Mouse (Mus musculus) spleen, adult 10 weeks (tissue): Measurements from ENCODE around the gene Pdcd6. TPM values are rescaled to one million over a fixed set of nuclear protein-coding genes. Genes with fewer than 3 reads are reported as not detected.

ENCODE experiments used
- polyA plus RNA-seq: library from polyadenylated mRNA; stranded (reverse); fragments of 350-450 nt; fragmentation: Illumina TruSeq; extraction: RNeasy Lipid Tissue Mini Kit (QIAGEN cat#74804); gene quantifications from one replicate; pipeline ENCODE4 v1.2.3, GENCODE M21; 2015; ENCODE audit warnings: low replicate concordance; ENCODE audit not compliant: insufficient read depth

The Pdcd6 gene
- polyA plus RNA-seq = 131 TPM

DNA sequence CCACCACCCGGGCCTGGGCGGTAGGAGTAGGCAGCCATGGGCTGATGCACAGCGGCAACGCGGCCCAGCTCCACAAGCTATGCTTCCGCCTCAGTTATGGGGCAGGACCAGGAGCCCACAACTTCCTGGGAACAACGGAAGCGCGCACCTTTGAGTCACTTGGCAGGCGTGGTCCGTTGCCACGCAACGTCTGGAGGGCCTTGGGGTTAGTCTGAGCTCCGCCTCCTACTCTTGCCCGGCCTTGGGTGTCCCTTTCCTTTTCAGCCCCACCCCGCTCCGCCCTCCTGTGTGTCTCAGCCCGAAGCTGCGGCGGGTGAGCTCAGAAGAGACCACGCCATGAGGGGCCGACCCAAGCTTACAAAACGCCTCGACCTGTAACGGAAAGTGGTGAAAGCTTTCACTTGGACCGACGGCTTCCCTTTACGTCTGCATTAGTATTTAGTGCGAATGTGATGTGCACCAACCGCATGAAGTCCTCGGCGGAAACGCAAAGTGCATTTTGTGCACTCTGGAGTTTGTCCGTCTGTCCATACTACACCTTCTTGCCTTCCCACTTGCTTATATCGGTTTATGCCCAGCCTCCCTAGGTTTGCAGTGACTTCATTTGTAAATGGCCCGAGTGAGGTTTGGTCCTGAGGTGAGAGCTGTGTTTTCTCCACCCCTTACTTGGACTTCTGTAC, at the start of gene Pdcd6:
Gene Pdcd6, minus strand, starts transcription at position 411 of the 680 bp plus-strand sequence.

DNA sequence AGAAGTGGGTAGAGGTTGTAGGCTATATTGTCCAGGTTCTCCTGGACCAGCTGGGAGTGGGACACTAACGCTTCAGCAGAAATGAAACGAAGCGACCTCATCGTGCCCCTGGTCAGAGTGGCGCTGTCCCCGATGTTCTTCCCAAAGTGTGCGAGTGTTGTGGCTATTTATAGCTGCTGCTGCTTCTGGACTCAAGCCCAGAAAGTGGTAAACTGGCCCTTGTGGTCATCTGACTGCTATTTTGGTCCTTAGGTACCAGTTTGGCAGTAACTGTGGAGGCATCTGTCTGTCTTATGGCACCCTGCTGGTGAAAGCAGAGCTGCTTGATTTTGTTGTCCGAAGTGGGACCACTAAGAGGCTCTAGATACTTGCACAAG, 46.5 kb upstream of the Pdcd6 start, which contains the start of gene Lrrc14b:
Gene Lrrc14b, minus strand, starts transcription at position 147 of the 377 bp plus-strand sequence.

DNA sequence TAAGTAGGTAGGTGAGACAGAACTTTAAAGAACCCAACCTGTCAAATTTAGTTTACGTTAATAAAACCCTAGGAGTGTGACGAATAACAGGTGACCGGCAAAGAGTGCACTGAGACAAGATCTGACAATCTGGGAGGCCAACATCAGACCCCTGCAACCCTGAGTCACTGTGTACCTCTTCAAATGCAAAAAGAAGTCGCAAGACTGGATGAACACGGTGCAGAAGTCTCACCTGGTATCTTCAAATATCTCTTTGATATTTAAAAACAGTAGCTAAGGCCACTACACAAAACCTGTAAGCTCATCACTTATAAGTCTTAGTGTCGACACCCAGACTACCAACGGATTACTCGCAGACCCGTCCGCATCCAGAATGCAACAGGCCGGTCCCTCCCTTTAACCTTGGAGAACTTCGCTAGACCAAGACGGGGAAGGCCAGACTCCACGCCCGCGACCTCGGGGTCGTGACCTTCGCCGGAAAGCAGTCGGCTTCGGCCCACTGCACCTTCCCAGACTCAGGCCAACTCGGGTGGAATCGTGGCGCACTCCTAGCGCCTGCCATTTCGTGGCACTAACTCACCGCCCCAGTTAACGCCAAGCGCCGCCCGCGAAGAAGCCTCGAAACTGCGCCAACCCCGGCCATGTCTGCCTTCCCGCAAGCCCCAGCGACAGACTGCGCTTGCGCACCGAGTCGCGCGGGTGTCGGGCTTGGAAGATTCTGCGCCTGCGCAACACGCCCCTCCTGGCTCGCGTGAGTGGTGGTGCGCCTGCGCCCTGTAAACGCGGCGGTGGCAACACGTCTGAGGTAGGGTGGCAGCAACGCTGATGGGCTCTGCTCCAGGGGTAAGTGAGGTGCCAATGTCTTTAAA, 32.4 kb upstream of the Pdcd6 start, which contains the start of the genes Sdha and Ccdc127:
Gene Sdha, minus strand, starts transcription at position 715 of the 869 bp plus-strand sequence.
Gene Ccdc127, plus strand, starts transcription at position 744 of the 869 bp plus-strand sequence.

DNA sequence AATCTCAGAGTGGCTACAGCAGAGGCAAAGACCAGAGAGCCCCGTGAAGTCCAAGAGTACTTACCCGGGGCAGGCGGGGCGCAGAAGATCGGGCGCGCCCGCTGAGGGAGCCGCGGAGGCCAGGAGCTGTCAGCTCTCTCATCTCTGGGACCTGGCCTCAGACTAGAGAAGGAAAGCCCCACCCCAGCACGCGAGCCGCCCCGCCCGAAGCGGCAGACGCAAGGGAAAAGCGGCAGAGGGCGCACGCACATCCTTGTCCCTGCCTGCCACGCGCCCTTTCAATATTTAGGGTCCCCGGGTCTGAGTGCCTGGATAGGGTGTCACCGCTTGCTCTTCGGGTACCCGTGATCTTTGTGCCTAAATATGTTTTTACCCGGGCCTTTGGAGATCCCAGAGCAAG, 25.2 kb downstream of the Pdcd6 start, which contains the start of gene Ahrr:
Gene Ahrr, minus strand, starts transcription at position 165 of the 400 bp plus-strand sequence.

Other genes with a start within 250 kb of the Pdcd6 start
- not detected for gene Slc9a3, start 196.1 kb downstream of the Pdcd6 start, polyA plus RNA-seq
- 42.0 TPM for gene Exoc3, start 108.8 kb downstream of the Pdcd6 start, polyA plus RNA-seq
- gene Ahrr, start 25.2 kb downstream of the Pdcd6 start, polyA plus RNA-seq = 1.1 TPM
- 244 TPM for gene Sdha, start 32.7 kb upstream of the Pdcd6 start, polyA plus RNA-seq
- gene Ccdc127, start 32.7 kb upstream of the Pdcd6 start, polyA plus RNA-seq = 41.3 TPM
- gene Lrrc14b, start 46.4 kb upstream of the Pdcd6 start, polyA plus RNA-seq = not detected
- 5.7 TPM for gene Zfp72, start 73.3 kb upstream of the Pdcd6 start, polyA plus RNA-seq
- gene Ftl1-ps1, start 82.1 kb upstream of the Pdcd6 start, polyA plus RNA-seq = 8.3 TPM
- 28.6 TPM for gene Zfp825, start 176.4 kb upstream of the Pdcd6 start, polyA plus RNA-seq